In the genomic region with DNA sequence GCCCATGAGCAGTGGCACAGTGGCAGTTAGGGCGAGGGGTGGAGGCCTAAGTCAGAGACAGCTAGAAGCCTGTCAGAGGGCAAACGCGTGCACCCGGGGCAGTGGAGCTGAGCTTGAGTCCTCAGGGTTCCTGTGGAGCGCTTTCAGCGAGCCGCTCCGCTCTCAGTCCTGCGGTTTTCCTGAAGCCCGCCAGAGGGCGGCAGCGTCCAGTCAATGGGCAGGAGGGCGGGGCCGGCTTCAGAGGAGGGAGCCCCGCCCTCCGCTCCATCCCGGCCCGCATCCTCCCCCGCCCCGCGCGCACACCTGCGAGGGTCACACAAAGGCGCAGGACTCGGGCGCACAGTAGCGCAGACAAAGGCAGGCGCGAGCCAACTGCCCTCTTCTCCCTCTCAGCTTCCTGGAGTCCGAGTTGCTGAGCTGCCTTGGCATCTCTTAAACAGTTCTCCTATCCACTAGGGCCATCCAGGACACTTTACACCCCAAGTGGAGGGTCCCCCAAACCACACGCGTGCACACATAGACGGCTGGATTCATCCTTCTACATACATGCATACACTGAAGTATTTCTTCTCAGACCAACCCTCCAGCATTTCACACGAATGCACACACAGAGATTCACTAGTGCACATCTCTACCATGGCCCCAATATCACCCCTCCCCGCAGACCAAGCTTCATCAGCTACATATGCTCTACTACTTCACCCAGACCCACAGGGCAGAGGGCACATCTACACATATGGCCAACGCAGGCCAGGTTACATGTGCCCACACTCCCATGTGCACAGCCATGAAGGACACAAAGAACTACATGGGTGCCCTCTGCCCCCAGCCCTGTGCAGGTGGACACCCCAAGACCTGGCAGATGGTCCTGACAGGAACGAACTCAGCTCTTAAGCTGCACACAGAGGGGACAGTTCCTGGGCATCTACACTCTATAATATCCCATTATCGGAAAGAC, we compare ENCODE assay signal across 8 mouse cellular contexts. TPM values are rescaled to one million over a fixed set of nuclear protein-coding genes. Genes with fewer than 3 reads are reported as not detected.
DNase-seq lines count a peak whose midpoint lies in the region; ATAC-seq lines count a peak whose summit lies in the region.

No protein-coding gene starts in this region.

- H3K27me3 ChIP-seq in hindbrain, embryonic 12.5 days = peaks cover 48% of the 10 kb centered on the region

- H3K9ac ChIP-seq in hindbrain, embryonic 12.5 days = peak overlapping the region; percentile 47

- peak overlapping the region; percentile 59 for H3K4me2 ChIP-seq in hindbrain, embryonic 12.5 days (replicated peaks)

- H3K27ac ChIP-seq in hindbrain, embryonic 12.5 days = peak overlapping the region; percentile 85

- H3K4me3 ChIP-seq in hindbrain, embryonic 12.5 days = peak overlapping the region; percentile 17; the same call in 1 of the 2 replicates

- peaks cover 3% of the 10 kb centered on the region; the same call in 1 of the 2 replicates for H3K36me3 ChIP-seq in hindbrain, embryonic 12.5 days

- H3K4me1 ChIP-seq in hindbrain, embryonic 12.5 days = peaks cover 24% of the 10 kb centered on the region

- ATAC-seq in hindbrain, embryonic 12.5 days (ENCODE audit: low FRiP score) = peak; percentile 75

- 8% methylated on average over 37 of the region's 38 CpGs for WGBS in hindbrain, embryonic 12.5 days

- H3K9me3 ChIP-seq in hindbrain, embryonic 12.5 days (replicated peaks) = 0 out of 2 replicates have a peak, but pooled peaks cover 4% of the 10 kb centered on the region

- peak; percentile 79 for DNase-seq in Muller cell, postnatal 12 days (ENCODE audit: inconsistent ontology term)
- peak; percentile 89 for DNase-seq in cerebellum, adult 9-10 months
- DNase-seq in frontal cortex, adult 2 months (ENCODE audit: extremely low spot score in 1 of 2, low spot score in 1 of 2) = peak; percentile 46 to 88
- peak; percentile 86 to 90 for DNase-seq in layer of hippocampus, postnatal 14 days (ENCODE audit: low spot score in 2 of 2)
- DNase-seq in lung, postnatal 14 days = peak; percentile 81
- DNase-seq in retina, adult 2 months (ENCODE audit: low read depth, low spot score) = peak; percentile 71
- DNase-seq in thymus, postnatal 25 days = peak; percentile 91

RNA-seq across cellular contexts. Expression of a gene that starts 46.2 kb away (rescaled TPM):
- polyA plus RNA-seq in frontal cortex, adult 2 months (2012; rRNA removed) = 11.5 and 12.2 TPM in 2 replicates
- 38.6 and 40.3 TPM in 2 replicates for polyA plus RNA-seq in hindbrain, embryonic 12.5 days (2016; fragmentation: Nextera tagmentation; extraction: Ambion mirVana)
- total RNA-seq in layer of hippocampus, postnatal 14 days (2021) = 10 to 100 TPM; 10.1 to 11.4 TPM

Comparison
In these comparisons a context has a peak if more than half of its experiments do, and no peak if none do; other contexts are left out.
1. Peak in every context shown above with its lines: DNase-seq, ATAC-seq, H3K4me3 ChIP-seq and H3K27ac ChIP-seq.